Mouse (Mus musculus): ENCODE results near the gene Galnt4.

DNA sequence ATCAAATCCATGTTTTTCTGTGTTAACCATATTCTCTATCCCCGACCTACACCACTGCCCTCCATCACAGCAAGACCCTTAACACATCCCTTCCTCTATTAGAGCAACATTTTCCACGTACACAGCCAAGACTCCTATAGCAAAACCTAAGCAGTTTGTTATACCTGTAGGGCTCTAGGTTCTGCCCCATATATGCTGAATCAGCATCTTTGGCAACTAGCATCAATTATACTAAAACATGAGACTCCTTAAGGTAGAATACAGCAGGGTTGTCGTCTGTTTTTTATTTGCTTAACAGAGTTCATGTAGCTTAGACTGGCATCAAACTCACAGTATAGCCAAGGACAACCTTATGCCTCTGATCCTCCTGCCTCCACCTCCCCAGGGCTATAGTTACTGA is 2.4 kb upstream of the Galnt4 start:
- TF ChIP-seq CTCF (IDR thresholded peaks at IDR 0.05; ENCODE audit: control insufficient read depth, insufficient read depth, insufficient read length) (no peak), MAX (IDR thresholded peaks at IDR 0.05) (no peak), USF1 (IDR thresholded peaks at IDR 0.05; ENCODE audit: low read depth) (no peak), CEBPB (IDR thresholded peaks at IDR 0.05; ENCODE audit: low read depth) (no peak), MYOG (IDR thresholded peaks at IDR 0.05; ENCODE audit: control insufficient read depth, extremely low read depth, insufficient read length) (no peak), MYOD1 (IDR thresholded peaks at IDR 0.05; ENCODE audit: control insufficient read depth, insufficient read length, low read depth) (no peak)
